Mouse (Mus musculus) neural tube, embryonic 14.5 days (tissue): ENCODE measurements at regions not wholly inside any gene's neighbourhood (a gene's known extent, or its start where the extent isn't known, plus 50 kb on each side); places are given as distances from the start of the nearest gene placed in this dataset.

Experiments used
- ATAC-seq: fragments of 200-750 bp; cut with Nextera tagmentation; 2 replicates; pipeline ENCODE4 v1.8.0; 2017; ENCODE audit warnings: low read depth, mild to moderate bottlenecking, moderate TSS enrichment, moderate library complexity
- H3K27ac ChIP-seq: fragments of 300-500 bp; sonication (generic); 2 replicates; pipeline ENCODE4 v1.5.1; 2014; ENCODE audit warnings: low read depth, mild to moderate bottlenecking, control low read depth, low read length, moderate library complexity, mixed read lengths
- H3K27me3 ChIP-seq: fragments of 300-500 bp; sonication (generic); 2 replicates; pipeline ENCODE4 v1.6.1; 2014; ENCODE audit warnings: low read length; ENCODE audit not compliant: control insufficient read depth, insufficient read depth
- H3K36me3 ChIP-seq: fragments of 300-500 bp; sonication (generic); 2 replicates; pipeline ENCODE4 v1.6.1; 2014; ENCODE audit warnings: low read length, mixed read lengths; ENCODE audit not compliant: control insufficient read depth, insufficient read depth
- H3K4me1 ChIP-seq: fragments of 300-500 bp; sonication (generic); 2 replicates; pipeline ENCODE4 v1.6.1; 2014; ENCODE audit warnings: low read length; ENCODE audit not compliant: control insufficient read depth, insufficient read depth
- H3K4me2 ChIP-seq: fragments of 300-500 bp; sonication (generic); 2 replicates; pipeline ENCODE4 v1.6.1; 2014; ENCODE audit warnings: mild to moderate bottlenecking, low read depth, low read length, control low read depth
- H3K4me3 ChIP-seq: fragments of 300-500 bp; sonication (generic); 2 replicates; pipeline ENCODE4 v1.5.1; 2014; ENCODE audit warnings: low read depth, low read length, control low read depth, mixed read lengths
- H3K9ac ChIP-seq: fragments of 300-500 bp; sonication (generic); replicated peaks from 2 replicates; pipeline ENCODE4 v1.6.1; 2014; ENCODE audit warnings: low read depth, mild to moderate bottlenecking, control low read depth, low read length, mixed read lengths
- H3K9me3 ChIP-seq: fragments of 300-500 bp; sonication (generic); 2 replicates; pipeline ENCODE4 v1.6.1; 2016; ENCODE audit warnings: low read length; ENCODE audit not compliant: control insufficient read depth
- WGBS: fragments of 180-500 bp; shearing (Covaris S2); extraction: QIAGEN DNeasy Blood & Tissue Kit; methylation state at CpG from one replicate; pipeline ENCODE4 v1.1.7; 2014; 5-methylcytosine and 5-hydroxymethylcytosine counted together

- Histone ChIP-seq H3K4me1 (no peaks in the 10 kb centered on the region), H3K9me3 (no peaks in the 10 kb centered on the region), H3K27me3 (no peaks in the 10 kb centered on the region), H3K4me2 (no peak overlapping the region), H3K27ac (no peak overlapping the region), H3K9ac (no peak overlapping the region), H3K4me3 (no peak overlapping the region), H3K36me3 (no peaks in the 10 kb centered on the region)
- 92% methylated on average over 1 of the region's 1 CpGs for WGBS
- ATAC-seq, result no peak
These were observed 326.6 kb downstream of the Cxcl12 start for GRCm38 (mm10) chr6:117494971-117495370.

- no peak overlapping the region for H3K4me2 ChIP-seq
- no peaks in the 10 kb centered on the region for H3K36me3 ChIP-seq
- H3K4me3 ChIP-seq, result no peak overlapping the region
- H3K27ac ChIP-seq, result no peak overlapping the region
- ATAC-seq, result no peak
- H3K9me3 ChIP-seq, result no peaks in the 10 kb centered on the region
- 81% methylated on average over 5 of the region's 5 CpGs for WGBS
- H3K9ac ChIP-seq, result no peak overlapping the region
- no peaks in the 10 kb centered on the region for H3K27me3 ChIP-seq
- H3K4me1 ChIP-seq, result no peaks in the 10 kb centered on the region
These were observed 329.0 kb downstream of the Cxcl12 start for GRCm38 (mm10) chr6:117497337-117497736.

GRCm38 (mm10) chr6:117497904-117498303 lies 329.6 kb downstream of the Cxcl12 start:
- no peak overlapping the region for H3K9ac ChIP-seq
- H3K4me1 ChIP-seq, result no peaks in the 10 kb centered on the region
- WGBS, result 85% methylated on average over 5 of the region's 5 CpGs
- H3K36me3 ChIP-seq, result no peaks in the 10 kb centered on the region
- no peak overlapping the region for H3K27ac ChIP-seq
- ATAC-seq, result no peak
- no peaks in the 10 kb centered on the region for H3K9me3 ChIP-seq
- H3K27me3 ChIP-seq, result no peaks in the 10 kb centered on the region
- no peak overlapping the region for H3K4me2 ChIP-seq
- no peak overlapping the region for H3K4me3 ChIP-seq

- no peak overlapping the region for H3K4me3 ChIP-seq
- H3K27ac ChIP-seq, result no peak overlapping the region
- WGBS, result 62% methylated on average over 5 of the region's 5 CpGs
- H3K36me3 ChIP-seq, result no peaks in the 10 kb centered on the region
- ATAC-seq, result no peak
- H3K4me2 ChIP-seq, result no peak overlapping the region
- no peak overlapping the region for H3K9ac ChIP-seq
- H3K4me1 ChIP-seq, result no peaks in the 10 kb centered on the region
- H3K9me3 ChIP-seq, result no peaks in the 10 kb centered on the region
- no peaks in the 10 kb centered on the region for H3K27me3 ChIP-seq
These were observed 334.0 kb downstream of the Cxcl12 start for GRCm38 (mm10) chr6:117502346-117502745.

- no peaks in the 10 kb centered on the region for H3K4me1 ChIP-seq
- no peak overlapping the region for H3K4me3 ChIP-seq
- ATAC-seq, result no peak
- H3K27ac ChIP-seq, result no peak overlapping the region
- H3K9me3 ChIP-seq, result no peaks in the 10 kb centered on the region
- WGBS, result 78% methylated on average over 10 of the region's 10 CpGs
- no peak overlapping the region for H3K9ac ChIP-seq
- no peaks in the 10 kb centered on the region for H3K36me3 ChIP-seq
- H3K27me3 ChIP-seq, result no peaks in the 10 kb centered on the region
- no peak overlapping the region for H3K4me2 ChIP-seq
These were observed 336.2 kb upstream of the Zfp637 start for GRCm38 (mm10) chr6:117504771-117505170.

GRCm38 (mm10) chr6:117505431-117505830 lies 335.5 kb upstream of the Zfp637 start:
- no peaks in the 10 kb centered on the region for H3K9me3 ChIP-seq
- WGBS, result 53% methylated on average over 3 of the region's 3 CpGs
- no peak overlapping the region for H3K27ac ChIP-seq
- no peaks in the 10 kb centered on the region for H3K27me3 ChIP-seq
- H3K4me2 ChIP-seq, result no peak overlapping the region
- no peak overlapping the region for H3K9ac ChIP-seq
- H3K36me3 ChIP-seq, result no peaks in the 10 kb centered on the region
- ATAC-seq, result no peak
- no peaks in the 10 kb centered on the region for H3K4me1 ChIP-seq
- H3K4me3 ChIP-seq, result no peak overlapping the region

- no peak overlapping the region for H3K9ac ChIP-seq
- no peaks in the 10 kb centered on the region for H3K36me3 ChIP-seq
- 61% methylated on average over 7 of the region's 7 CpGs for WGBS
- no peak overlapping the region for H3K4me2 ChIP-seq
- no peaks in the 10 kb centered on the region for H3K27me3 ChIP-seq
- no peak overlapping the region for H3K27ac ChIP-seq
- H3K4me3 ChIP-seq, result no peak overlapping the region
- no peaks in the 10 kb centered on the region for H3K4me1 ChIP-seq
- ATAC-seq, result no peak
- no peaks in the 10 kb centered on the region for H3K9me3 ChIP-seq
These were observed 334.4 kb upstream of the Zfp637 start for GRCm38 (mm10) chr6:117506619-117507018.

- Histone ChIP-seq H3K4me3 (no peak overlapping the region), H3K4me1 (no peaks in the 10 kb centered on the region), H3K4me2 (no peak overlapping the region), H3K27ac (no peak overlapping the region), H3K9ac (no peak overlapping the region), H3K27me3 (no peaks in the 10 kb centered on the region), H3K9me3 (no peaks in the 10 kb centered on the region), H3K36me3 (no peaks in the 10 kb centered on the region)
- 82% methylated on average over 6 of the region's 6 CpGs for WGBS
- no peak for ATAC-seq
These were observed 332.1 kb upstream of the Zfp637 start for GRCm38 (mm10) chr6:117508860-117509259.

GRCm38 (mm10) chr6:117510026-117510425 lies 331.0 kb upstream of the Zfp637 start:
- Histone ChIP-seq H3K4me3 (no peak overlapping the region), H3K36me3 (no peaks in the 10 kb centered on the region), H3K9ac (no peak overlapping the region), H3K4me1 (no peaks in the 10 kb centered on the region), H3K4me2 (no peak overlapping the region), H3K27ac (no peak overlapping the region), H3K27me3 (no peaks in the 10 kb centered on the region), H3K9me3 (no peaks in the 10 kb centered on the region)
- no peak for ATAC-seq
- WGBS, result 89% methylated on average over 4 of the region's 4 CpGs

GRCm38 (mm10) chr6:117514831-117515230 lies 326.1 kb upstream of the Zfp637 start:
- Histone ChIP-seq H3K4me1 (no peaks in the 10 kb centered on the region), H3K9ac (no peak overlapping the region), H3K27ac (no peak overlapping the region), H3K27me3 (no peaks in the 10 kb centered on the region), H3K4me3 (no peak overlapping the region), H3K9me3 (no peaks in the 10 kb centered on the region), H3K4me2 (no peak overlapping the region), H3K36me3 (no peaks in the 10 kb centered on the region)
- WGBS, result 84% methylated on average over 5 of the region's 5 CpGs
- no peak for ATAC-seq
